Mouse (Mus musculus): ENCODE data around the gene Rab11a.
"Not testable (repeated sequence)": the region's sequence is repeated elsewhere in the genome, so short reads cannot be mapped to it uniquely, and the experiment has no call there.

The Rab11a gene

GRCm38 (mm10) chr9:64739001-64739400, 1.4 kb upstream of the Rab11a start:
- DNase-seq, result no peak

GRCm38 (mm10) chr9:64736639-64737405, 736 bp downstream of the Rab11a start:
- DNase-seq, result peak; percentile 57

GRCm38 (mm10) chr9:64736076-64736638, 1.4 kb downstream of the Rab11a start:
- no peak for DNase-seq

GRCm38 (mm10) chr9:64734992-64735391, 2.6 kb downstream of the Rab11a start:
- not testable (repeated sequence) for DNase-seq

- no peak for DNase-seq
These were observed 3.4 kb downstream of the Rab11a start for GRCm38 (mm10) chr9:64734166-64734565.

- DNase-seq, result no peak
These were observed 6.5 kb downstream of the Rab11a start for GRCm38 (mm10) chr9:64731029-64731560.

GRCm38 (mm10) chr9:64726454-64726853, 11.1 kb downstream of the Rab11a start:
- DNase-seq, result no peak

GRCm38 (mm10) chr9:64719526-64720163, 17.9 kb downstream of the Rab11a start:
- DNase-seq, result no peak

- DNase-seq, result not testable (repeated sequence)
These were observed 27.3 kb downstream of the Rab11a start for GRCm38 (mm10) chr9:64710291-64710690.

GRCm38 (mm10) chr9:64704073-64704840, 33.3 kb downstream of the Rab11a start:
- DNase-seq, result no peak

- DNase-seq, result no peak
These were observed 34.1 kb downstream of the Rab11a start for GRCm38 (mm10) chr9:64703420-64703965.

GRCm38 (mm10) chr9:64702937-64703336, 34.6 kb downstream of the Rab11a start:
- no peak for DNase-seq

- no peak for DNase-seq
These were observed 35.2 kb downstream of the Rab11a start for GRCm38 (mm10) chr9:64702391-64702790.

GRCm38 (mm10) chr9:64701651-64702050, 35.9 kb downstream of the Rab11a start:
- no peak for DNase-seq

GRCm38 (mm10) chr9:64700451-64701311, 36.9 kb downstream of the Rab11a start:
- DNase-seq, result no peak

GRCm38 (mm10) chr9:64698586-64698985, 39.0 kb downstream of the Rab11a start:
- DNase-seq, result no peak

- DNase-seq, result no peak
These were observed 39.9 kb downstream of the Rab11a start for GRCm38 (mm10) chr9:64697677-64698076.

GRCm38 (mm10) chr9:64697006-64697405, 40.6 kb downstream of the Rab11a start:
- DNase-seq, result no peak

- no peak for DNase-seq
These were observed 41.2 kb downstream of the Rab11a start for GRCm38 (mm10) chr9:64696404-64696803.

- DNase-seq, result no peak
These were observed 42.3 kb downstream of the Rab11a start for GRCm38 (mm10) chr9:64695266-64695665.

GRCm38 (mm10) chr9:64693094-64693493, 44.5 kb downstream of the Rab11a start:
- DNase-seq, result no peak

- DNase-seq, result peak; percentile 66
These were observed 46.4 kb downstream of the Rab11a start for GRCm38 (mm10) chr9:64691176-64691575.
